Mouse (Mus musculus): ENCODE measurements at regions not wholly inside any gene's neighbourhood (a gene's known extent, or its start where the extent isn't known, plus 50 kb on each side); places are given as distances from the start of the nearest gene placed in this dataset.

DNA sequence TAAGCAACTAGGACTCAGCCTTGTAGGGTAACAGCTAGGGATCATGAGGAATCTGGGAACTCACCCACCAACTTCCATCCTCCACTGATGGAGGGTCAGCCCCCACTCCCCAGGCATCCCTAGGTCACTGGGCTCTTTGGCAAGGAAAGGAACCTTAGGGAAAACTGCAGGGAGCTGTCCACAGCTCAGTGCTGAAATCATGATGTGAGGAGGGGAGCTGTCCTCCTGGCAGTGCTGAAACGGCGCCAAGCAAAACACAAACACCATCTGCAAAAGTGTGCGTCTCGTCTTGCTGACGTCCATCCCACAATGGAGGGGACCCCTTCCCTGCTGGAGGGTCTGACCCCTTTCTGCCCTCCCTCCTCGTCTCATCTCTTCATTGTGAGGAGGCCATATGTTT lies 68.6 kb upstream of the Rph3a start:
- DNase-seq: peak; percentile 11 to 75

DNA sequence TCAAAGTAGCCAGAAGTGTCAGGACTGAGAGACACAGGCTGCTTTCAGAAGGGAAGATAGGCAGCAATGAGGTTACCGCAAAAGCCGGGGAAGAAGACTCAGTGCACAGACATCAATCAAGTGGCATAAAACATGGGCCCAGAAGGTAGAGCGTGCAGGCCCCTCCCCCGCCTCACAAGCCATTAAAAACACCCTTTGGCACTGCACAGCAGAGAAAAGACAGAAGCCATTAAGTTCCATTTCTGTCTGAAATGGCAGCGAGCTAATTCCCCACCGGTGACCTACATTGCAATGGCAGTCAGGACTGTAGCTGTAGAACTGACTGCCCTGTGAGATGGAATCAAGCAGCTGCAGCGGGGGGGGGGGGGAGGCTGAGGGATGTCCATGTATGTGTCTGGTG lies 66.8 kb upstream of the Rph3a start:
- no peak for DNase-seq

DNA sequence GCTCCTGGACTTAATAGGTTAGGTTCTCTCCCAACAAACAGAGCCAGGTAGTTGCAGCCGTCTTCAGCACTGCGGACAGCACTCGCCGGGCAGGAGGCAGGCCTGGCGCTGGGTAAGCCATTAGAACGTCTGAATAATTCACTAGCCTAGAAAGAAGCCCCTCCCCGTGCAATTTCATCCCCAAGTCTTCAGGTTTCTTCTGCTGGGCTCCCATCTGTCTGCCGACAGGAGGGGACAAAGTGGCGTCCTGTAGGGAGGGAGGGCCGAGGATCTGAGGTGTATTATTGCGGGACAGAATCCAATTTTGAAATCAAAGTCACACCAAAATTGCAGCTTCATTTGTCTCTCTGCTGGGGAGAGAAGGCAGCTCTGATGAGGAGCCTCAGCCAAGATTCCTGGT lies 58.9 kb upstream of the Rph3a start:
- peak; percentile 6 to 8 for DNase-seq

DNA sequence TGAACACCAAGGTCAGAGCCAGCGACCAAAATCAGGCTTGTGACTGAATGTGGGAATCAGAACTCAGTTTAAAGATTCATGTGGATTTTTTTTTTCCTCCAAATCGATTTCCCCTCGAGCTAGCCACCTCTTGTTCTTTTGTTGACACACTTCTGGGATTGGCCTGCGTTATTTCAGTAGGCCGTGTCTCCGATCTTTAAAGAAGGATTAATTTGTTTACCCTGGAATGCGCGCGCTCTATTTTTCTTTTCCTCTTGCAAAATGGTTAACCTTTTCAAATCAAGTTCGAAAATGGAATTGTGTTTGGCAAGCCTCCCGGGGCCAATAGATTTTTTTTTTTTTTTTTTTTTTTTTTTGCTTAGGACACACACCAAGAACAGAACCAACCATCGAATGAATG lies 54.8 kb upstream of the Rph3a start:
- DNase-seq: no peak

DNA sequence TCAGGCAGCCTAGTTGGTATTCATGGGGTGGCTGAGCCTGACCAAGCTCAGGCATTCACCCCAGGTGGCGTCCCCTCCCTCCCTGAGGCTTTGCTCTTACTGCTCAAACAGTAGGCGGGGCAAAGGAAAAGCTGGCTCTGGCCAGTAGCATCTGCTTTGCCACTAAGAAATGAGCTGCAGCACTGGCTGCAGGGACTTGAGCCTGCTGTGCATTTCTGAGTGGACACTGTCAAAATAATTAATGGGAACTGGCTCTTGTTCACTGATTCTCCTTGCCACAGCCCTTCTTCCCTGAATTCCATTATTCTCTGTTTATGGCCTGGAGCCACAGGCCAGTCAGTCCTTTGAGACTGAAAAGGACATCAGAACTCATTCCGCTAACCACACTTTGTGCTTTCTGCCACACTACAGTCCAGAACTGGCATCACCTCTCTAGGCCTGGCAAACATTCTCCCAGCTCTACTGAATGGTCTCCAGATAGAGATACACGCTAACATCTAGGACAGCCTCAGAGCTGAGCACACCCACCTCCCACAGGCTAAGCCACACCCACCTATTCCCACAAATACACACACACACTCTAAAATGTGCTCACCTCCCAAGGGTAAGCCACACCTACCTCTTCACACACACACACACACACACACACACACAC lies 53.2 kb upstream of the Rph3a start:
- no peak for DNase-seq

DNA sequence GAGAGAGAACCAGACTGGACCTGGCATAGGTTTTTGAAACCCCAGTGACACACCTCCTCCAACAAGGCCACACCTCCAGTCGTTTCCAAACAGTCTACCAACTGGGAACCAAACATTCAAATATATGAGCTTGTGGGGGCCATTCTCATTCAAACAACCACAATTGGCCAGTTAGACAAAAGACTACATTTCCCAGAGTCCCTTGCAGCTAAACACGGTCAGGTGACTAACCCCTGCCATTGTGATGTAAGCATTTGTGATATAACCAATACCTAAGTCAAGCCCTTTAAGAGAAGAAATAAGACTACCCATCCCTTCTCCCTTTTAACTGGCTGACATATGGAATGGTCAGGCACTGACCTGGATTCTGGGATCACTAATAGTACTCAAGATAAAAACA lies 51.8 kb upstream of the Rph3a start:
- no peak for DNase-seq

Measured in heart, adult 18-20 months (tissue).